Mouse (Mus musculus): ENCODE results near the gene B3gnt9.

The B3gnt9 gene

GRCm38 (mm10) chr8:105254966-105255350, at the start of gene B3gnt9:
Gene B3gnt9 (minus strand): TSS chr8:105255153.
- peak; percentile 59 to 77 for DNase-seq (ENCODE audit: inconsistent age in 2 of 2, low spot score in 1 of 2)

GRCm38 (mm10) chr8:105303874-105304273, 48.9 kb upstream of the B3gnt9 start:
- DNase-seq (ENCODE audit: inconsistent age in 2 of 2, low spot score in 1 of 2) = no peak

GRCm38 (mm10) chr8:105303396-105303795, 48.4 kb upstream of the B3gnt9 start:
- DNase-seq (ENCODE audit: inconsistent age in 2 of 2, low spot score in 1 of 2) = no peak

- no peak for DNase-seq (ENCODE audit: inconsistent age in 2 of 2, low spot score in 1 of 2)
Observed at GRCm38 (mm10) chr8:105299962-105300361, 45.0 kb upstream of the B3gnt9 start.

- peak in 1 of 2 experiments; percentile 55 for DNase-seq (ENCODE audit: inconsistent age in 2 of 2, low spot score in 1 of 2)
Observed at GRCm38 (mm10) chr8:105298351-105299252, 43.6 kb upstream of the B3gnt9 start.

- DNase-seq (ENCODE audit: inconsistent age in 2 of 2, low spot score in 1 of 2) = peak; percentile 95 to 97
Observed at GRCm38 (mm10) chr8:105297511-105298192, 42.7 kb upstream of the B3gnt9 start, which contains the start of gene E2f4. Gene E2f4 (plus strand): TSS chr8:105297663.

- peak; percentile 85 to 90 for DNase-seq (ENCODE audit: inconsistent age in 2 of 2, low spot score in 1 of 2)
Observed at GRCm38 (mm10) chr8:105295895-105296573, 41.1 kb upstream of the B3gnt9 start, which contains the start of gene Exoc3l. Gene Exoc3l (minus strand): TSS chr8:105296101.

- no peak for DNase-seq (ENCODE audit: inconsistent age in 2 of 2, low spot score in 1 of 2)
Observed at GRCm38 (mm10) chr8:105295256-105295655, 40.3 kb upstream of the B3gnt9 start.

GRCm38 (mm10) chr8:105294776-105295175, 39.8 kb upstream of the B3gnt9 start:
- no peak for DNase-seq (ENCODE audit: inconsistent age in 2 of 2, low spot score in 1 of 2)

GRCm38 (mm10) chr8:105293405-105293804, 38.5 kb upstream of the B3gnt9 start:
- no peak for DNase-seq (ENCODE audit: inconsistent age in 2 of 2, low spot score in 1 of 2)

- peak in 1 of 2 experiments; percentile 55 for DNase-seq (ENCODE audit: inconsistent age in 2 of 2, low spot score in 1 of 2)
Observed at GRCm38 (mm10) chr8:105292471-105292870, 37.5 kb upstream of the B3gnt9 start.

GRCm38 (mm10) chr8:105291802-105292201, 36.8 kb upstream of the B3gnt9 start:
- DNase-seq (ENCODE audit: inconsistent age in 2 of 2, low spot score in 1 of 2) = peak in 1 of 2 experiments; percentile 8

- peak in 1 of 2 experiments; percentile 14 for DNase-seq (ENCODE audit: inconsistent age in 2 of 2, low spot score in 1 of 2)
Observed at GRCm38 (mm10) chr8:105291364-105291763, 36.4 kb upstream of the B3gnt9 start.

- peak; percentile 87 to 96 for DNase-seq (ENCODE audit: inconsistent age in 2 of 2, low spot score in 1 of 2)
Observed at GRCm38 (mm10) chr8:105290554-105291314, 35.8 kb upstream of the B3gnt9 start.

- peak; percentile 76 to 78 for DNase-seq (ENCODE audit: inconsistent age in 2 of 2, low spot score in 1 of 2)
Observed at GRCm38 (mm10) chr8:105289805-105290460, 35.0 kb upstream of the B3gnt9 start, which contains the start of gene 4931428F04Rik. Gene 4931428F04Rik (minus strand): TSS chr8:105289864.

- peak; percentile 96 to 99 for DNase-seq (ENCODE audit: inconsistent age in 2 of 2, low spot score in 1 of 2)
Observed at GRCm38 (mm10) chr8:105288958-105289732, 34.2 kb upstream of the B3gnt9 start.

- DNase-seq (ENCODE audit: inconsistent age in 2 of 2, low spot score in 1 of 2) = peak in 1 of 2 experiments; percentile 17
Observed at GRCm38 (mm10) chr8:105288231-105288630, 33.3 kb upstream of the B3gnt9 start.

GRCm38 (mm10) chr8:105286907-105287306, 32.0 kb upstream of the B3gnt9 start:
- no peak for DNase-seq (ENCODE audit: inconsistent age in 2 of 2, low spot score in 1 of 2)

GRCm38 (mm10) chr8:105285514-105285913, 30.6 kb upstream of the B3gnt9 start:
- DNase-seq (ENCODE audit: inconsistent age in 2 of 2, low spot score in 1 of 2) = peak in 1 of 2 experiments; percentile 11
